In genomic region chr5:133267356-133267755, GRCm38 (mm10) we compare ENCODE assay signal across 18 mouse cellular contexts.
DNase-seq lines count a peak whose midpoint lies in the region; ATAC-seq lines count a peak whose summit lies in the region.
"Had no signal": no experiment of that assay in that cellular context is flagged by ENCODE, and none has a peak within 500 bp of the region (broad histone marks: within the 10 kb centered on the region; RNA-seq: fewer than 3 reads in every experiment).

No protein-coding gene starts in this region.

- 82% methylated on average over 2 of the region's 2 CpGs for WGBS in forebrain, embryonic 11.5 days

- no peaks in the 10 kb centered on the region for H3K4me1 ChIP-seq in forebrain, embryonic 11.5 days (replicated peaks; ENCODE audit: control insufficient read depth, insufficient read depth, low read length)
- H3K4me1 ChIP-seq: lung, embryonic 15.5 days; midbrain, embryonic 15.5 days had no signal

- H3K9me3 ChIP-seq in forebrain, embryonic 11.5 days (ENCODE audit: control insufficient read depth, low read length): no peaks in the 10 kb centered on the region
- H3K9me3 ChIP-seq: forebrain, embryonic 15.5 days; lung, embryonic 15.5 days; midbrain, embryonic 15.5 days had no signal

- no peak overlapping the region for H3K4me2 ChIP-seq in forebrain, embryonic 11.5 days (ENCODE audit: low read depth, low read length, severe bottlenecking)
- H3K4me2 ChIP-seq: forebrain, embryonic 15.5 days; lung, embryonic 15.5 days; midbrain, embryonic 15.5 days had no signal

- H3K36me3 ChIP-seq in forebrain, embryonic 11.5 days (ENCODE audit: control insufficient read depth, insufficient read depth, low read length): no peaks in the 10 kb centered on the region
- H3K36me3 ChIP-seq: forebrain, embryonic 15.5 days; lung, embryonic 15.5 days; midbrain, embryonic 15.5 days had no signal

- no peak overlapping the region for H3K4me3 ChIP-seq in forebrain, embryonic 11.5 days (ENCODE audit: low read depth, low read length)
- H3K4me3 ChIP-seq: forebrain, embryonic 15.5 days; lung, embryonic 15.5 days; midbrain, embryonic 15.5 days had no signal

- no peak overlapping the region for H3K9ac ChIP-seq in forebrain, embryonic 11.5 days (ENCODE audit: low read length)
- H3K9ac ChIP-seq: forebrain, embryonic 15.5 days; lung, embryonic 15.5 days; midbrain, embryonic 15.5 days had no signal

- ATAC-seq in forebrain, embryonic 11.5 days (replicated peaks; ENCODE audit: low FRiP score): no peak
- ATAC-seq: activated CD4-positive, CD25-positive, alpha-beta regulatory T cell, adult 4 months; forebrain, embryonic 15.5 days; hindbrain, embryonic 16.5 days; midbrain, embryonic 15.5 days had no signal

- no peak overlapping the region for H3K27ac ChIP-seq in forebrain, embryonic 11.5 days (ENCODE audit: low read depth, low read length)
- H3K27ac ChIP-seq: forebrain, embryonic 15.5 days; lung, embryonic 15.5 days; midbrain, embryonic 15.5 days had no signal

- DNase-seq in adrenal gland, adult 2 months: peak; percentile 50
- DNase-seq in adrenal gland, adult 18-20 months (ENCODE audit: low spot score in 2 of 2): no peak
- DNase-seq in left cerebral cortex, adult 11 months (ENCODE audit: low spot score): peak; percentile 33
- no peak for DNase-seq in left cerebral cortex, postnatal 4 days
- peak; percentile 23 for DNase-seq in cerebellum, adult 8-10 months
- peak; percentile 4 to 8 for DNase-seq in left cerebral cortex, postnatal 36 days (ENCODE audit: low spot score in 2 of 2)
- no peak for DNase-seq in thymus, postnatal 14 days
- no peak for DNase-seq in forebrain, embryonic 11.5 days (ENCODE audit: low spot score)
- DNase-seq: gastrocnemius, postnatal 14 days; kidney, adult 18-20 months; kidney, postnatal 25 days; thymus, postnatal 36 days had no signal

- intact Hi-C loops in left cerebral cortex, postnatal 4 days (cut with DNase I): no loop called here
- intact Hi-C loops in left cerebral cortex, postnatal 36 days (cut with DNase I): no loop called here

- no peaks in the 10 kb centered on the region for H3K27me3 ChIP-seq in forebrain, embryonic 11.5 days (ENCODE audit: control insufficient read depth, insufficient read depth, low read length)
- H3K27me3 ChIP-seq: CH12.LX; forebrain, embryonic 15.5 days; lung, embryonic 15.5 days; midbrain, embryonic 15.5 days had no signal

Comparison
In these comparisons a context has a peak if more than half of its experiments do, and no peak if none do; other contexts are left out.
1. DNase-seq: peak in adrenal gland, adult 2 months (single experiment), left cerebral cortex, adult 11 months (single experiment), cerebellum, adult 8-10 months (single experiment) and left cerebral cortex, postnatal 36 days (2 of 2); none in adrenal gland, adult 18-20 months (0 of 2), left cerebral cortex, postnatal 4 days (single experiment), thymus, postnatal 14 days (single experiment) and forebrain, embryonic 11.5 days (single experiment).